Mouse (Mus musculus) liver, embryonic 15.5 days (tissue): ENCODE results near the gene H2-DMa. TPM values are rescaled to one million over a fixed set of nuclear protein-coding genes. Genes with fewer than 3 reads are reported as not detected.
A peak's percentile ranks its signal among the peaks of the same experiment; 100 is the strongest.

Experiments used
- ATAC-seq: fragments of 200-750 bp; cut with Nextera tagmentation; 2 replicates; pipeline ENCODE4 v1.8.0; 2017; ENCODE audit warnings: moderate number of reproducible peaks, mild to moderate bottlenecking, moderate library complexity; ENCODE audit not compliant: insufficient read depth
- H3K27ac ChIP-seq: fragments of 300-500 bp; sonication (generic); replicated peaks from 2 replicates; pipeline ENCODE4 v1.5.1; 2015; ENCODE audit warnings: mild to moderate bottlenecking, inconsistent platforms
- H3K27me3 ChIP-seq: fragments of 300-500 bp; sonication (generic); 2 replicates; pipeline ENCODE4 v1.6.1; 2015; ENCODE audit warnings: mild to moderate bottlenecking, inconsistent platforms
- H3K36me3 ChIP-seq: fragments of 300-500 bp; sonication (generic); replicated peaks from 2 replicates; pipeline ENCODE4 v1.6.1; 2015; ENCODE audit warnings: moderate library complexity, mild to moderate bottlenecking, inconsistent platforms
- H3K4me1 ChIP-seq: fragments of 300-500 bp; sonication (generic); replicated peaks from 2 replicates; pipeline ENCODE4 v1.6.1; 2015; ENCODE audit warnings: inconsistent platforms
- H3K4me2 ChIP-seq: fragments of 300-500 bp; sonication (generic); 2 replicates; pipeline ENCODE4 v1.6.1; 2015; ENCODE audit warnings: moderate library complexity, mild to moderate bottlenecking, inconsistent platforms
- H3K4me3 ChIP-seq: fragments of 300-500 bp; sonication (generic); replicated peaks from 2 replicates; pipeline ENCODE4 v1.5.1; 2015; ENCODE audit warnings: mild to moderate bottlenecking, inconsistent platforms
- H3K9ac ChIP-seq: fragments of 300-500 bp; sonication (generic); 2 replicates; pipeline ENCODE4 v1.6.1; 2015; ENCODE audit warnings: moderate library complexity, mild to moderate bottlenecking, inconsistent platforms
- H3K9me3 ChIP-seq: fragments of 300-500 bp; sonication (generic); replicated peaks from 2 replicates; pipeline ENCODE4 v1.6.1; 2016; ENCODE audit warnings: inconsistent platforms
- WGBS: fragments of 180-500 bp; shearing (Covaris S2); methylation state at CpG from one replicate; pipeline ENCODE4 v1.1.7; 2015; ENCODE audit warnings: mixed read lengths; ENCODE audit not compliant: insufficient replicate concordance; 5-methylcytosine and 5-hydroxymethylcytosine counted together
- polyA plus RNA-seq: library from polyadenylated mRNA; unstranded; fragments of >200 nt; fragmentation: Nextera tagmentation; extraction: Ambion mirVana; gene quantifications from 2 replicates; pipeline ENCODE4 v1.2.1, GENCODE M21; 2015

Gene H2-DMa
- polyA plus RNA-seq, 1 experiment from 2014 or later: 6.4 TPM

DNA sequence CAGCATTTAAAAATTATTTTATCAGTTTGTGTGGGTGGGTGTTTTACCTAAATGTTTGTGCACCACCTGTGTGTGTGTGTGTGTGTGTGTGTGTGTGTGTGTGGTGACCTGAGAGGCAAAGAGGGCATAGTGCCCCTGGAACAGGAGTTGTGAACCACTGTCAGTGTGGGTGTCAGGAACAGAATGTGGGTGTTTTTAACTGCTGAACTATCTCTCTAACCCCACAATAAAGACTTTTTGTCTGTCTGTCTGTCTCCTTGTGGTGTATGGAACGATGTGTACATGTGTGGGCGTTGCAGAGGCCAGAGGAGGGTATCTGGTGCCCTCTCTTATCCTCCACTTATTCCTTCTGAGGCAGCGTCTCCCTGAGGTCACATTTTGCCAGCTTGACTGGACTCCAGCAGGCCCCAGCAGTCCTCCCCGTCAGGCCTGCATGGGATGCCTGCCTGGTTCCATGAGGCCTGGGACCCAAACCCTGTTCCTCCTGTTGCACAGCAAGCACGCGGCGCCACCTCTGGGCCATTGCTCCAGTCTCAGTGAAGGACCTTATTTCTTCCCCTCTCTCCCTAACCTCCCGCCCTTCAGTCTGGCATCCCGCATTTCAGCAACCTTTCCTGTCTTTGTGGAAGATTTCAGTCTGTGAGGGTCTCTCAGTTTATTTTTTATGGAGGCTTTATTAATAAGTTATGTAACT is 45.0 kb downstream of the H2-DMa start:
- Histone ChIP-seq H3K4me1 (no peaks in the 10 kb centered on the region), H3K9ac (no peak overlapping the region), H3K27ac (no peak overlapping the region), H3K4me3 (no peak overlapping the region), H3K27me3 (no peaks in the 10 kb centered on the region), H3K36me3 (no peaks in the 10 kb centered on the region), H3K9me3 (no peaks in the 10 kb centered on the region), H3K4me2 (no peak overlapping the region)
- no peak for ATAC-seq
- whole genome bisulfite sequencing: 40% methylated on average over 9 of the region's 9 CpGs

DNA sequence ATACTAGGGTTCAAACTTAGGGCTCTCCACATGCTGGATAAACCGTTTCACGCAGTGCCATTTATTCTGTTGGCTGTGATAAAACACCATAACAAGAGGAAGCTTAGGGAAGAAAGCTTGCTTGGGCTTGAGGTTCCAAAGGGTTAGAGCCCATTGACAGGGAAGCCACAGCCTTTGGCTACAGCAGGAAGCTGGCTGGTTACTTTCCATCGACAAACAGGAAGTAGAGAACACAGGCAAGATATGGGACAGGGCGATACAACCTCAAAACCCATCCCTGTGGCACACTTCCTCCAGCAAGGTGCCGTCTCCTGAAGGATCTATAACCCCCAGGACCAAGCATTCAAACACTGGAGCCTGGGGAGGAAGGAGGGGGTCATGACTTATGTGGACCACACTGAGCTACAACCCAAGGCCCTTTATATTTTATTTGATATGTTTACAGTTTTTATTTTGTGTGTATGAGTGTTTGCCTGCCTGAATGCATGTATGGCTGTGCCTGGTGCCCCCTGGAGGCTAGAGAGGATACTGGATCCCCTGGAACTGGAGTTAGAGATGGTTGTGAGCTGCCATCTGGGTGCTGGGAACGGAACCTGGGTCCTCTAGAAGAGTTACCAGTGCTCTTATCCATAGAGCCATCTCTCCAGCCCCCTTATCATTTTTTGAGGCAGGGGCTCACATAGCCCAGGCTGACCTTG is 45.8 kb downstream of the H2-DMa start:
- Histone ChIP-seq H3K4me2 (no peak overlapping the region), H3K4me3 (no peak overlapping the region), H3K4me1 (no peaks in the 10 kb centered on the region), H3K27ac (no peak overlapping the region), H3K27me3 (no peaks in the 10 kb centered on the region), H3K9me3 (no peaks in the 10 kb centered on the region), H3K9ac (no peak overlapping the region), H3K36me3 (no peaks in the 10 kb centered on the region)
- WGBS: 28% methylated on average over 6 of the region's 6 CpGs
- no peak for ATAC-seq

DNA sequence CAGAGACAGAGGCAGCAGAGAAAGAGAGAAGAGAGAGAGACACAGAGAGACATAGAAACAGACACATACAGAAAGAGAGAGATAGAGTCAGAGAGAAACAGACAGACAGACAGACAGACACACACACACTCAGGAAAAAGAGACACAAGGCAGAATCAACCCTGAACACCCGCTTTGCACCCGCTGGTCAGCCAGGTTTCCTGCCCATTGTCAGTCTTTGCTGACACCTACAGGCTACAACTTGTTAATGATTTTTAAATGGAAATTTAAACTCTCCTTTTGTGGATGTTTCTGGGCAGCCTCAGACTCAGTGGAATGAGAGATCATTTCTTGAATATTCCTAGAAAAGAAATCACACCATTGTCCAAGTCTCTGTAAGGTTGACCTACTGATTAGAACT is 49.9 kb downstream of the H2-DMa start:
- H3K36me3 ChIP-seq: no peaks in the 10 kb centered on the region
- H3K9me3 ChIP-seq: no peaks in the 10 kb centered on the region
- H3K9ac ChIP-seq: no peak overlapping the region
- H3K4me2 ChIP-seq: no peak overlapping the region
- peaks cover 10% of the 10 kb centered on the region; the same call in 1 of the 2 replicates for H3K4me1 ChIP-seq
- ATAC-seq: no peak
- WGBS: 2% methylated on average over 2 of the region's 2 CpGs
- H3K27ac ChIP-seq: no peak overlapping the region
- H3K27me3 ChIP-seq: no peaks in the 10 kb centered on the region; the same call in 1 of the 2 replicates
- H3K4me3 ChIP-seq: no peak overlapping the region

- 6% methylated on average over 4 of the region's 4 CpGs for WGBS
- Histone ChIP-seq H3K36me3 (no peaks in the 10 kb centered on the region), H3K4me2 (no peak overlapping the region), H3K27ac (no peak overlapping the region), H3K9me3 (no peaks in the 10 kb centered on the region), H3K4me3 (no peak overlapping the region), H3K27me3 (no peaks in the 10 kb centered on the region; the same call in 1 of the 2 replicates), H3K9ac (no peak overlapping the region), H3K4me1 (peaks cover 10% of the 10 kb centered on the region; the same call in 1 of the 2 replicates)
- ATAC-seq: no peak
Measured at GRCm38 (mm10) chr17:34170487-34170876, 51.1 kb downstream of the H2-DMa start.

DNA sequence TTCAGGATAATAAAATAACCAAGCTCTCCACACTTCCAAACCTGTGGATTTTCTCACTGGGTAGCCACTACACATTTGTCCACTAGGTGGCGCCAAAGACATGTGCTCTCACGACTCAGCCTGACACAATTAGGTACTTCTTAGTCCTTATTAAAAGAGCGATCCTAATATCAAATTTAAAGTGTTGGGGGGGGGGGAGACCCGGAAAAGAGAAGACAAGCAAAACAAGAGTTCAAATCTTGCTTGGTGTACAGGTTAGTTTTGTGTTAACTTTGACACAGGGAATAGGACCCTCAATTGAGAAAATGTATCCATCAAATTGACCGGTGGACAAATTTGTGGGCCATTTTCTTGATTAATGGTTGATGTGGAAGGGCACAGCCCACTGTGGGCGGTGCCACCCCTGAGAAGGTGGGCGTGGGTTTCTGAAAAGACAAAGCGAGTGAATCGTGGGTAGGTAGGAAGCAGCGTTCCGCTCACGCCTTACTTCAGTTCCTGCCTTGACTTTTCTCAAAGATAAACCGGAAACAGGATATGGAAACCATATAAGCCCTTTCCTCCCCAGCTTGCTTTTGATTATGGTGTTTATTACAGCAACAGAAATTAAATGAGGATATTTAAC is 51.6 kb downstream of the H2-DMa start:
- H3K4me2 ChIP-seq: peak overlapping the region; percentile 58
- peak; percentile 47; the same call in 1 of the 2 replicates for ATAC-seq
- WGBS: 15% methylated on average over 13 of the region's 13 CpGs
- H3K9ac ChIP-seq: no peak overlapping the region
- H3K27me3 ChIP-seq: no peaks in the 10 kb centered on the region; the same call in 1 of the 2 replicates
- H3K36me3 ChIP-seq: no peaks in the 10 kb centered on the region
- peak overlapping the region; percentile 11; the same call in 1 of the 2 replicates for H3K4me3 ChIP-seq
- no peak overlapping the region for H3K27ac ChIP-seq
- H3K9me3 ChIP-seq: no peaks in the 10 kb centered on the region
- H3K4me1 ChIP-seq: peaks cover 10% of the 10 kb centered on the region; the same call in 1 of the 2 replicates

GRCm38 (mm10) chr17:34172528-34172927 is 53.2 kb downstream of the H2-DMa start:
- WGBS: 78% methylated on average over 5 of the region's 5 CpGs
- no peak for ATAC-seq
- H3K27ac ChIP-seq: no peak overlapping the region

GRCm38 (mm10) chr17:34174075-34174474 is 54.7 kb downstream of the H2-DMa start:
- Histone ChIP-seq H3K4me3 (no peak overlapping the region), H3K9ac (no peak overlapping the region), H3K4me2 (no peak overlapping the region), H3K9me3 (no peaks in the 10 kb centered on the region), H3K27ac (no peak overlapping the region), H3K27me3 (no peaks in the 10 kb centered on the region; the same call in 1 of the 2 replicates), H3K36me3 (no peaks in the 10 kb centered on the region), H3K4me1 (peaks cover 10% of the 10 kb centered on the region; the same call in 1 of the 2 replicates)
- ATAC-seq: no peak
- WGBS: 24% methylated on average over 1 of the region's 1 CpGs

More at GRCm38 (mm10) chr17:34172528-34172927, 53.2 kb downstream of the H2-DMa start:
- Histone ChIP-seq H3K9me3 (no peaks in the 10 kb centered on the region), H3K9ac (no peak overlapping the region), H3K4me1 (peaks cover 10% of the 10 kb centered on the region; the same call in 1 of the 2 replicates), H3K4me2 (no peak overlapping the region), H3K27me3 (no peaks in the 10 kb centered on the region; the same call in 1 of the 2 replicates), H3K36me3 (no peaks in the 10 kb centered on the region), H3K4me3 (no peak overlapping the region)

DNA sequence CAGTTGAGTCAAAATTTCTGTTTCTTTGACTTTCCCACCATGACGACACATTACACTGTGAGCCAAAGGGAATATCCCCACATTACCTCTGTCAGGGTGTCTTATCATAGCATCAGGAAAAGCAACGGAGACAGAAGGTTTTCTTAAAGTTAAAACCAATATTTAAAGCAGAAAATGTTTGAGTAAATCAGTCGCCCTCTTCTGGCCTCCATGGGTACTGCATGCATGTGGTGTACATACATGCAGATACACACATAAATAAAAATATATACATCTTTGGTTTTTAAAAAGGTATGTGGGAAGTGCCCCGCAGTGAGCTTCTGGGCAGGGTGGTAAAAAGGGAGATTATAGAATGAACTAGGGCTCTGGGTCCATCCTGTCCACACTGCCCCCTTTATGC is 57.8 kb downstream of the H2-DMa start:
- Histone ChIP-seq H3K4me1 (peaks cover 7% of the 10 kb centered on the region; the same call in 1 of the 2 replicates), H3K9ac (no peak overlapping the region), H3K27me3 (no peaks in the 10 kb centered on the region; the same call in 1 of the 2 replicates), H3K4me3 (no peak overlapping the region), H3K27ac (no peak overlapping the region), H3K4me2 (no peak overlapping the region), H3K36me3 (no peaks in the 10 kb centered on the region), H3K9me3 (no peaks in the 10 kb centered on the region)
- no peak for ATAC-seq
- 63% methylated on average over 4 of the region's 4 CpGs for WGBS

DNA sequence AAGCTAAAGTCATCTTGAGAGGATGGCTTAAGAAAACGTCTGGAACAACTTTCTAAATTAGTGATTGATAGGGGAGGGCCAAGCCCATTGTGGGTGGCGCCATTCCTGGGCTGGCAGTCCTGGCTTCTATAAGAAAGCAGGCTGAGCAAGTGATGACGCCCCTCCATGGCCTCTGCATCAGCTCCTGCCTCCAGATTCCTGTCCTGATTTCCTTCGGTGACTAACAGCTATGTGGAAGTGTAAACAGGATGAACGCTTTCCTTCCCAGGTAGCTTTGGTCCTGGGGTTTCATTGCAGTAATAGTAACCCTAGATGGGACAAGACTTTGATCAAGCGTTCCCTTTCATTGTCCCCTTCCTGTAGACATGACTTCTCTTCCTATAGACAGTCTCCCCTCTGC is 59.7 kb downstream of the H2-DMa start:
- no peaks in the 10 kb centered on the region for H3K36me3 ChIP-seq
- H3K9ac ChIP-seq: no peak overlapping the region
- H3K4me2 ChIP-seq: no peak overlapping the region
- 48% methylated on average over 6 of the region's 6 CpGs for WGBS
- H3K27me3 ChIP-seq: no peaks in the 10 kb centered on the region; the same call in 1 of the 2 replicates
- peaks cover 7% of the 10 kb centered on the region; the same call in 1 of the 2 replicates for H3K4me1 ChIP-seq
- no peaks in the 10 kb centered on the region for H3K9me3 ChIP-seq
- no peak overlapping the region for H3K4me3 ChIP-seq
- no peak for ATAC-seq
- no peak overlapping the region for H3K27ac ChIP-seq

- 47% methylated on average over 13 of the region's 13 CpGs for WGBS
- 0 out of 2 replicates have a peak, but pooled peaks cover 1% of the 10 kb centered on the region for H3K27me3 ChIP-seq
- no peak overlapping the region for H3K9ac ChIP-seq
- no peak overlapping the region for H3K4me2 ChIP-seq
- H3K9me3 ChIP-seq: no peaks in the 10 kb centered on the region
- no peak for ATAC-seq
- no peaks in the 10 kb centered on the region for H3K36me3 ChIP-seq
- H3K27ac ChIP-seq: no peak overlapping the region
- H3K4me3 ChIP-seq: no peak overlapping the region
- H3K4me1 ChIP-seq: peaks cover 7% of the 10 kb centered on the region; the same call in 1 of the 2 replicates
Measured at GRCm38 (mm10) chr17:34179913-34180859, 60.8 kb downstream of the H2-DMa start.
